ENCODE assay signal across 10 mouse cellular contexts in the genomic region with DNA sequence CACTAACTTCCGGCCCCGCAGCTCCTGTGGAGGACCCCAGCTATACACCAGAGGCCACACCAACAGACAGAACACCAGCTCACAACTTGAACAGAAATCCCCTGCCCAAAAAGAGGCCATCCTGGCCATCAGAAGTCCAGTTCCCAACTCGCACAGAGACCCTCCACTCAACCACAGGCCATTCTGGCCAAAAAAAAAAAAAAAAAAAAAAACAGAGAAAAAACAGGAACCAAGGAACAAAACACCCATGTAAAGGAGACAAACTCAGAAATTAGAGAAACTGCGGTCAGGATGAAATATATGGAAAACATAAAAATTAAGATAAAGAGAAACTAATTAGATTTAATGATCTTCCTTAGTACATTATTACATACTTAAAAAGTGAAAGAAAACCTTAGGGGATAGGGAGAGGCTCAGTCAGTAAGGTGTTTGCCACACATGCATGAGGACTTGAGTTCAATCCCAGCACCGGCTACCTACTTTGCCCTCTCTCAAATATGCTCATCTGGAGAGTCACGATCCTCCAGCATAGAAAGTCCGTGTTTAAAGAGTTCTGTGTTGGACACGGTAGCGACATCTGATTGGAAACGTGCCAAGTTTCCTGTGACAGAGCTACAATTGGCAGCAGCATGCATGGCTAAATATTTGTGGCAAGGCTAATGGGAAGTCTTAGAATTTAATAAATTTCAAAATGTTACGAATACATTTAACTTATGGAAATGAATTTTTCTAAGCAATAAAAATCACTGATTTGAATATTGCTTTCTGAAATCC. TPM values are rescaled to one million over a fixed set of nuclear protein-coding genes. Genes with fewer than 3 reads are reported as not detected.
DNase-seq lines count a peak whose midpoint lies in the region; ATAC-seq and TF ChIP-seq lines count a peak whose summit lies in the region.
"Had no signal": no experiment of that assay in that cellular context is flagged by ENCODE, and none has a peak within 500 bp of the region (broad histone marks: within the 10 kb centered on the region; RNA-seq: fewer than 3 reads in every experiment).

No protein-coding gene starts in this region.

- no peak for TF ChIP-seq POLR2A in lung, adult 2 months (IDR thresholded peaks at IDR 0.05; ENCODE audit: borderline replicate concordance, extremely low read depth, low read depth, low read length)

- no peak overlapping the region for H3K27ac ChIP-seq in heart, embryonic 14.5 days (replicated peaks in 1 of 2; ENCODE audit: control insufficient read depth in 1 of 2, insufficient read depth in 1 of 2, low read depth in 2 of 2, low read length in 2 of 2)

- H3K4me3 ChIP-seq in heart, embryonic 14.5 days (ENCODE audit: control insufficient read depth in 1 of 2, insufficient read depth in 1 of 2, low read depth in 1 of 2, low read length in 2 of 2), result no peak overlapping the region
- H3K4me3 ChIP-seq in lung, adult 2 months (replicated peaks; ENCODE audit: extremely low read depth, low read depth, low read length), result peak overlapping the region; percentile 13

- H3K9ac ChIP-seq in heart, embryonic 14.5 days (ENCODE audit: low read length), result no peak overlapping the region

- 46% methylated on average over 11 of the region's 11 CpGs for WGBS in heart, embryonic 14.5 days
- WGBS in lung, adult 2 months, result 42% methylated on average over 11 of the region's 11 CpGs

- H3K27me3 ChIP-seq in heart, embryonic 14.5 days (ENCODE audit: control insufficient read depth, insufficient read depth, low read length), result no peaks in the 10 kb centered on the region

- H3K9me3 ChIP-seq in heart, embryonic 14.5 days (ENCODE audit: control insufficient read depth, low read length), result no peaks in the 10 kb centered on the region

- H3K4me2 ChIP-seq in heart, embryonic 14.5 days (ENCODE audit: low read length), result peak overlapping the region; percentile 31; the same call in 1 of the 2 replicates

- no peaks in the 10 kb centered on the region for H3K36me3 ChIP-seq in heart, embryonic 14.5 days (ENCODE audit: control insufficient read depth, insufficient read depth, low read length)

- DNase-seq in heart, adult 9 months (ENCODE audit: low spot score in 2 of 2), result no peak
- peak; percentile 20 for DNase-seq in urinary bladder, postnatal 14 days (ENCODE audit: low spot score)
- DNase-seq in urinary bladder, postnatal 25 days (ENCODE audit: low spot score), result no peak
- peak; percentile 5 for DNase-seq in lung, adult 2 months
- no peak for DNase-seq in right cerebral cortex, postnatal 10 days (ENCODE audit: low spot score in 2 of 2)
- DNase-seq: cerebellum, adult 11-12 months; right cerebral cortex, adult 18-20 months; thymus, adult 18-20 months had no signal

- TF ChIP-seq CTCF in lung, adult 2 months (IDR thresholded peaks at IDR 0.05; ENCODE audit: insufficient read depth, low read length), result no peak

- H3K4me1 ChIP-seq in heart, embryonic 14.5 days (ENCODE audit: control insufficient read depth in 2 of 2, insufficient read depth in 2 of 2, low read length in 2 of 2), result peaks cover 2 to 8% of the 10 kb centered on the region in 2 experiments; a peak in 3 of 4 replicates
- peaks cover 3% of the 10 kb centered on the region for H3K4me1 ChIP-seq in lung, adult 2 months (ENCODE audit: control insufficient read depth, insufficient read depth, low read length)

- no peak for ATAC-seq in heart, embryonic 14.5 days (ENCODE audit: insufficient number of reproducible peaks, insufficient read depth, low FRiP score, low read depth)
- ATAC-seq in inflammation-experienced regulatory T-cells, adult 6 months, result no peak

RNA-seq across cellular contexts. Expression of gene Pde7b, which starts 51.9 kb away (rescaled TPM):
- 12.2 and 12.3 TPM in 2 replicates for polyA plus RNA-seq in heart, embryonic 14.5 days (2014; fragmentation: Nextera tagmentation; extraction: Ambion mirVana)
- polyA plus RNA-seq in lung, adult 2 months (2012; rRNA removed), result 17.7 and 18.7 TPM in 2 replicates
- polyA plus RNA-seq in inflammation-experienced regulatory T-cells, adult 6 months (2017; shearing (Covaris generic)), result 1 to 10 TPM in 1 of 3 experiments, under 1 TPM in 2; 0.16 to 1.7 (median 0.34) TPM

Comparison
In these comparisons a context has a peak if more than half of its experiments do, and no peak if none do; other contexts are left out.
1. DNase-seq: peak in urinary bladder, postnatal 14 days (single experiment) and lung, adult 2 months (single experiment); none in heart, adult 9 months (0 of 2), urinary bladder, postnatal 25 days (single experiment) and right cerebral cortex, postnatal 10 days (0 of 2).